Mouse (Mus musculus): Measurements from ENCODE around the gene Cdk19. TPM values are rescaled to one million over a fixed set of nuclear protein-coding genes. Genes with fewer than 3 reads are reported as not detected.

The Cdk19 gene
- polyA plus RNA-seq, 1 experiment: 6.6 TPM

DNA sequence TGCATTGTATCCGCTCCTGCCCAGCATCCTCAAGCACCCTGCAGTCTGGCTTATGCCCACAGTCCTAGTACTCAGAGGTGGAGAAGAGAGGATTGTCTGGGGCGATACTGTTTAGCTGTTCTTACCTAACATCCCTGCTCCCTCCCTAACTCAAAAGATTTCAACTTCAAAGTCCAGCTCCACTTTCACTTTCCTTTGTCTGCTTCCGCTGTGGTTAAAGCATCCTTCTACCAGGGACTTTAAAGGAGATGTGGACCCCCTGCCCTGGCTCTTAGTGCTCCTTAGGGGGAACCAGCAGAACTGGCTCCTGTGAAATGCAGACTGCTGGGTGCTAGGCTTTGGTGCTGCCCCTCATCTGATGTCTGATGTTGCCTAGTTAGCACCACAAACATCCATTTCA lies 122.9 kb downstream of the Cdk19 start:
- Histone ChIP-seq H3K4me3 (ENCODE audit: insufficient read depth, low read depth, low read length) (no peak overlapping the region), H3K27ac (ENCODE audit: insufficient read depth, low read depth, low read length) (no peak overlapping the region), H3K4me1 (ENCODE audit: control insufficient read depth, insufficient read depth, low read length) (peaks cover 9% of the 10 kb centered on the region; the same call in 1 of the 2 replicates), H3K36me3 (ENCODE audit: control insufficient read depth, insufficient read depth, low read length) (no peaks in the 10 kb centered on the region), H3K27me3 (replicated peaks; ENCODE audit: control insufficient read depth, insufficient read depth, low read length) (no peaks in the 10 kb centered on the region)
- TF ChIP-seq CTCF (conservative IDR thresholded peaks at IDR 0.05; ENCODE audit: insufficient read depth, insufficient read length, low read depth, low read length) (no peak), POLR2A (IDR thresholded peaks at IDR 0.05; ENCODE audit: low read depth, low read length) (no peak)
- DNase-seq: no peak
- WGBS: 79% methylated on average over 3 of the region's 3 CpGs

DNA sequence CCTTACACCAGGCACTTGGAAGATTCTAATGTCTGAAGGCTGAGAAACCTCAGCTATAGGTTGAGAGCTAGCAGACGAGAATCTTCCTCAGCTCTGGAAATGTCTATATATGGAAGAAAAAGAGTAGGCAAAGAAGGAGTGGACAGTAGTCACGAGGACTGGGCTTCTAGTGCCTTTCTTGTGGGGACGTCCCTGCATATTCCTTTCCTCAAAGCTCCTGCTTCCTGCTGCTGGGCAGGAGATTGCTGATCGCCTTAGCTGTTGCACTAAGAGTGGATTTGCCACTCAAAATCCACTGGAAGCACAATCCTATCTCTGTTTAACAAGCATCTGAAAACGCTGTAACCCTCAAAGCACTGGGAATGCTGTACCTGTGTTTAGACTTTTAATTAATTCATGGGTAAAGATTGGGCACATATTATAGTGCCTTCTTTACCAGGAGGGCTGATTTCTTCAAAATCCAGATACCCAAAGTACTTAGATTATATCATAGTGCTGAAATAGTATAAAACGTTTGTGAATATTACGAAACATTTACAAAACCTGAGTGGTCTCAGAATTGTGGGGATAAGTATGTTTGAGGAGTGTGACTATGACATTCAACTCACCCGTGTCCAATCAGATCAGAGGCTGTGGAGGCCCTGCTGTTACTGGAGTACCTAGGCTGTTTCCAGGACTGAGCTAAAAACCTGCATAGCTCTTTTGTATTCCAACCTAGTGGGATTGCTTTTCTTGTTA lies 128.0 kb downstream of the Cdk19 start:
- Histone ChIP-seq H3K27me3 (replicated peaks; ENCODE audit: control insufficient read depth, insufficient read depth, low read length) (no peaks in the 10 kb centered on the region), H3K4me1 (ENCODE audit: control insufficient read depth, insufficient read depth, low read length) (0 out of 2 replicates have a peak, but pooled peaks cover 2% of the 10 kb centered on the region), H3K27ac (ENCODE audit: insufficient read depth, low read depth, low read length) (no peak overlapping the region), H3K4me3 (ENCODE audit: insufficient read depth, low read depth, low read length) (no peak overlapping the region), H3K36me3 (ENCODE audit: control insufficient read depth, insufficient read depth, low read length) (no peaks in the 10 kb centered on the region)
- 89% methylated on average over 8 of the region's 8 CpGs for WGBS
- TF ChIP-seq POLR2A (IDR thresholded peaks at IDR 0.05; ENCODE audit: low read depth, low read length) (no peak), CTCF (conservative IDR thresholded peaks at IDR 0.05; ENCODE audit: insufficient read depth, insufficient read length, low read depth, low read length) (no peak)
- DNase-seq: no peak

DNA sequence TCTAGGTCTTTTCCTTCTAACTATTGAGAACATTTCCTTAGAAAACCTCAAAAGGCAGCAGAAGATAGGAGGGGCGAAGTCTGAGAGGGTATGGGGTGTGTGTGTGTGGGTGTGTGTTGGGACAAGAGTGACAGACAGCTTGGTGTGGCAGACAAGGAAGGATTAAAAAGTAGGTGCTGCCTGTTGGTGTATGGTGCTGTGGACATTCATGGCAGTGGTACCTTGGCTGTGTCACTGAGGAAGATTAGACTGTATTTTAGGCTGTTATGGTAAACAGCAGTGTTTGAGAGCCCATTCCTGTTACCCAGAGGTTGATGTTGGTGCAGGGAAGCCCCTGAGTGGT lies 128.5 kb downstream of the Cdk19 start:
- no peak for TF ChIP-seq CTCF (conservative IDR thresholded peaks at IDR 0.05; ENCODE audit: insufficient read depth, insufficient read length, low read depth, low read length)
- TF ChIP-seq POLR2A (IDR thresholded peaks at IDR 0.05; ENCODE audit: low read depth, low read length): no peak
- Histone ChIP-seq H3K27ac (ENCODE audit: insufficient read depth, low read depth, low read length) (no peak overlapping the region), H3K36me3 (ENCODE audit: control insufficient read depth, insufficient read depth, low read length) (no peaks in the 10 kb centered on the region), H3K4me3 (ENCODE audit: insufficient read depth, low read depth, low read length) (no peak overlapping the region), H3K27me3 (replicated peaks; ENCODE audit: control insufficient read depth, insufficient read depth, low read length) (no peaks in the 10 kb centered on the region), H3K4me1 (ENCODE audit: control insufficient read depth, insufficient read depth, low read length) (no peaks in the 10 kb centered on the region)
- 100% methylated on average over 1 of the region's 1 CpGs for WGBS
- no peak for DNase-seq

DNA sequence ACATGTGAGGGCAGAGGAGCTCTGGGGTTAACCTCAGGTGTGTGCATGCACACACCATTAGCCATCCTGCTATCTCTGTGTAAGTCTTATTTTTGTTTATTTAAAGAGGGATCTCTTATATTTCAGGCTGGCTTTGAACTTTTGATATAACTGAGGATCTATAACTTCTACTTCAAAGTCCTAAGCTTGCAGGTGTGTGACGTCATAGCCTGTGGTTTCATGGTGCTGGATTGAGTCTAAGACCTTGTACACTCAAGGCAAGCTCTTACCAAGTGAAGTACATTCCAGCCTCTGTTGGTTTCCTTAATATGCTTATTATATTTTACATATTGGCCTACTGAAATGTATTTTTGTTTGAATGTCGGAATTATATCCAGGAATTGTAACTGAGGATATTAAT lies 129.8 kb downstream of the Cdk19 start:
- no peaks in the 10 kb centered on the region for H3K4me1 ChIP-seq (ENCODE audit: control insufficient read depth, insufficient read depth, low read length)
- no peaks in the 10 kb centered on the region for H3K36me3 ChIP-seq (ENCODE audit: control insufficient read depth, insufficient read depth, low read length)
- DNase-seq: no peak
- H3K27me3 ChIP-seq (replicated peaks; ENCODE audit: control insufficient read depth, insufficient read depth, low read length): no peaks in the 10 kb centered on the region
- 86% methylated on average over 2 of the region's 2 CpGs for WGBS
- H3K4me3 ChIP-seq (ENCODE audit: insufficient read depth, low read depth, low read length): no peak overlapping the region
- no peak overlapping the region for H3K27ac ChIP-seq (ENCODE audit: insufficient read depth, low read depth, low read length)
- no peak for TF ChIP-seq POLR2A (IDR thresholded peaks at IDR 0.05; ENCODE audit: low read depth, low read length)
- no peak for TF ChIP-seq CTCF (conservative IDR thresholded peaks at IDR 0.05; ENCODE audit: insufficient read depth, insufficient read length, low read depth, low read length)

DNA sequence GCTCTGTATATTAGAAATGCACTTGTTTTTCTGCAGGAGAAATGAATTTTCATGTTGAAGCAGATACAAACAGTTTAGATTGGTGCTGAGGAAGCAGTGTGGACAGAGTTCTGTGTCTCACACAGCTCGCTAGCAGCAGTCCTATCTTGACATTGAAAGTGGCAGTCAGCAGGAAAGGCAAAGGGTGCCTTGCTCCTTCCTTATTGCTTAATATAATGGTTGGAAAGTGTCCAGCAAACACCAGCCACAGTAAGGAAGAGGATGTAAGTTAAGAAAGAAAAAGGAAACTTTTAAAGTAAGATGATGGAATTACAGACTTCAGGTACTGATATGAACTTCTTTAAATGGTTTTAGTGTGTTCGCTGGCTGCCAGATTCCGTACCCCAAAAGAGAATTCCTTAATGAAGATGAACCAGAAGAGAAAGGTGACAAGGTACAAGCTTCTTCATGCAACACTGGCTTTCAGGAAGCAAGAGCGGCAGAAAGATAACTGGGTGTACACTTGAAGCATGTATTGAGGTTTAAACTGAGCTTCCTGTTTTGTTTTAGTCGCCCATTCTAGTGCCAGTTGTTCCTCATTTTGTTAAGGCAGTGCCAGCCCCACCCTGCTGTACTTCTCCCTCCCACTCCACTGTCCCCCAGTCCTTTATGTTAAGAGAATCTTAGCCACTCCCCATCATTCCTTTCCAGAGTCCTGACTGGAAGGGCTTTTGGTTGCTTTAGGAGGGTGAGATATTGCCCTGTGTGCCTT lies 137.3 kb downstream of the Cdk19 start:
- TF ChIP-seq CTCF (conservative IDR thresholded peaks at IDR 0.05; ENCODE audit: insufficient read depth, insufficient read length, low read depth, low read length) (no peak), POLR2A (IDR thresholded peaks at IDR 0.05; ENCODE audit: low read depth, low read length) (no peak)
- no peak overlapping the region for H3K4me3 ChIP-seq (ENCODE audit: insufficient read depth, low read depth, low read length)
- H3K36me3 ChIP-seq (ENCODE audit: control insufficient read depth, insufficient read depth, low read length): no peaks in the 10 kb centered on the region
- H3K27me3 ChIP-seq (replicated peaks; ENCODE audit: control insufficient read depth, insufficient read depth, low read length): no peaks in the 10 kb centered on the region
- no peak overlapping the region for H3K27ac ChIP-seq (ENCODE audit: insufficient read depth, low read depth, low read length)
- 45% methylated on average over 5 of the region's 5 CpGs for WGBS
- H3K4me1 ChIP-seq (ENCODE audit: control insufficient read depth, insufficient read depth, low read length): peaks cover 13% of the 10 kb centered on the region; the same call in 1 of the 2 replicates
- peak; percentile 56 for DNase-seq

DNA sequence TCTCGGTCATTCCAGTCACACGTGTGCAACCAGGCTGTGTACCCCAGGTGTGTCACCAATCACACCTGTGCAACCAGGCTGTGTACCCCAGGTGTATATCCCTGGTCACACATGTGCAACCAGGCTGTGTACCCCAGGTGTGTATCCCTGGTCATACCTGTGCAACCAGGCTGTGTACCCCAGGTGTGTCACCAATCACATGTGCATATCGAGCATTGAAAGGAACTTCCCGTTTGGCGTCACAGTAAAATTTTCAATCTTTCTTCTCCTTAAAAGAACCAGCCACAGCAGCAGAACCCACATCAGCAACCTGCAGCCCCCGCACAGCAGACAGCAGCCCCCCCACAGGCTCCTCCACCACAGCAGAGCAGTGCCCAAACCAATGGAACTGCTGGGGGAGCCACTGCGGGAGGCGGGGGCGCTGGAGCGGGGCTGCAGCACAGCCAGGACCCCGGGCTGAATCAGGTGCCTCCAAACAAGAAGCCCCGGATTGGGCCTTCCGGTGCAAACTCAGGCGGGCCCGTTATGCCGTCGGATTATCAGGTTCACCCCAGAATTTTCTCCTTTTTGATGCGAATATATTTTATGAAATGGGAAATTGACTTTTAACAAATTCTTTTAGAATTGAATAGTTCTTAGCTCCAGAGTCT lies 138.2 kb downstream of the Cdk19 start:
- peaks cover 13% of the 10 kb centered on the region; the same call in 1 of the 2 replicates for H3K4me1 ChIP-seq (ENCODE audit: control insufficient read depth, insufficient read depth, low read length)
- H3K27ac ChIP-seq (ENCODE audit: insufficient read depth, low read depth, low read length): no peak overlapping the region
- 93% methylated on average over 18 of the region's 18 CpGs for WGBS

DNA sequence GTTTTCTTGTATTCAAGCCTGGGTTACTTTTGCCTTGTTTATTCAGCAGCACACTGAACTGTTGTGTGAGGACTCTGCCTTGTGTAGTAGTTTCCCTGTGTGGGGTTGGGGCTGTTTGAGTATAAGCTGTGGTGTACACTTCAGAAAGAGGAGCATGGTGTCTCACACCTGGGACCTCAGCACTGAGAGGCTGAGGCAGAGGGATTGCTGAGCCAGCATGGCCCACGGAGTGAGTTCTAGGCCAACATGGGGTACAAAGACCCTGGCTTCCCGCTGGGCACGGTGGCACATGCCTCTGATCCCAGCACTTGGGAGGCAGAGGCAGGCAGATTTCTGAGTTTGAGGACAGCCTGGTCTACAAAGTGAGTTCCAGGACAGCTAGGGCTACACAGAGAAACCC lies 139.3 kb downstream of the Cdk19 start:
- WGBS: 95% methylated on average over 3 of the region's 3 CpGs
- Histone ChIP-seq H3K4me3 (ENCODE audit: insufficient read depth, low read depth, low read length) (no peak overlapping the region), H3K27me3 (replicated peaks; ENCODE audit: control insufficient read depth, insufficient read depth, low read length) (no peaks in the 10 kb centered on the region), H3K27ac (ENCODE audit: insufficient read depth, low read depth, low read length) (no peak overlapping the region), H3K4me1 (ENCODE audit: control insufficient read depth, insufficient read depth, low read length) (peaks cover 13% of the 10 kb centered on the region; the same call in 1 of the 2 replicates), H3K36me3 (ENCODE audit: control insufficient read depth, insufficient read depth, low read length) (no peaks in the 10 kb centered on the region)
- TF ChIP-seq CTCF (conservative IDR thresholded peaks at IDR 0.05; ENCODE audit: insufficient read depth, insufficient read length, low read depth, low read length) (no peak), POLR2A (IDR thresholded peaks at IDR 0.05; ENCODE audit: low read depth, low read length) (no peak)
- DNase-seq: no peak

More for the DNA sequence above, 138.2 kb downstream of the Cdk19 start:
- Histone ChIP-seq H3K27me3 (replicated peaks; ENCODE audit: control insufficient read depth, insufficient read depth, low read length) (no peaks in the 10 kb centered on the region), H3K36me3 (ENCODE audit: control insufficient read depth, insufficient read depth, low read length) (no peaks in the 10 kb centered on the region), H3K4me3 (ENCODE audit: insufficient read depth, low read depth, low read length) (no peak overlapping the region)
- no peak for DNase-seq
- no peak for TF ChIP-seq POLR2A (IDR thresholded peaks at IDR 0.05; ENCODE audit: low read depth, low read length)
- no peak for TF ChIP-seq CTCF (conservative IDR thresholded peaks at IDR 0.05; ENCODE audit: insufficient read depth, insufficient read length, low read depth, low read length)

Data from kidney, adult 2 months (tissue).